Mouse (Mus musculus): ENCODE measurements at regions not wholly inside any gene's neighbourhood (a gene's known extent, or its start where the extent isn't known, plus 50 kb on each side); places are given as distances from the start of the nearest gene placed in this dataset.

- no peak for ATAC-seq
- Histone ChIP-seq H3K36me3 (ENCODE audit: control insufficient read depth, insufficient read depth, low read length) (peaks cover 4% of the 10 kb centered on the region; the same call in 1 of the 2 replicates), H3K9me3 (ENCODE audit: control insufficient read depth, low read length) (no peaks in the 10 kb centered on the region), H3K9ac (ENCODE audit: low read depth, low read length) (no peak overlapping the region), H3K27me3 (replicated peaks; ENCODE audit: control insufficient read depth, insufficient read depth, low read length) (no peaks in the 10 kb centered on the region), H3K4me2 (ENCODE audit: low read length) (no peak overlapping the region), H3K27ac (ENCODE audit: low read depth, low read length) (no peak overlapping the region), H3K4me1 (ENCODE audit: control insufficient read depth, insufficient read depth, low read depth, low read length) (peaks cover 2% of the 10 kb centered on the region; the same call in 1 of the 2 replicates), H3K4me3 (ENCODE audit: low read length) (no peak overlapping the region)
- WGBS: 76% methylated on average over 6 of the region's 6 CpGs
Observed at GRCm38 (mm10) chr10:92106331-92106730, 615.9 kb downstream of the Nedd1 start.

- H3K27me3 ChIP-seq (replicated peaks; ENCODE audit: control insufficient read depth, insufficient read depth, low read length): no peaks in the 10 kb centered on the region
- H3K9me3 ChIP-seq (ENCODE audit: control insufficient read depth, low read length): no peaks in the 10 kb centered on the region
- no peak overlapping the region for H3K4me2 ChIP-seq (ENCODE audit: low read length)
- no peaks in the 10 kb centered on the region for H3K36me3 ChIP-seq (ENCODE audit: control insufficient read depth, insufficient read depth, low read length)
- no peak overlapping the region for H3K9ac ChIP-seq (ENCODE audit: low read depth, low read length)
- WGBS: 45% methylated on average over 9 of the region's 9 CpGs
- peaks cover 2% of the 10 kb centered on the region; the same call in 1 of the 2 replicates for H3K4me1 ChIP-seq (ENCODE audit: control insufficient read depth, insufficient read depth, low read depth, low read length)
- H3K4me3 ChIP-seq (ENCODE audit: low read length): no peak overlapping the region
- ATAC-seq: no peak
- peak overlapping the region; percentile 61 for H3K27ac ChIP-seq (ENCODE audit: low read depth, low read length)
Observed at GRCm38 (mm10) chr10:92103887-92104286, 618.3 kb downstream of the Nedd1 start.

- WGBS: 41% methylated on average over 4 of the region's 4 CpGs
- Histone ChIP-seq H3K4me1 (ENCODE audit: control insufficient read depth, insufficient read depth, low read depth, low read length) (peaks cover 2% of the 10 kb centered on the region; the same call in 1 of the 2 replicates), H3K27me3 (replicated peaks; ENCODE audit: control insufficient read depth, insufficient read depth, low read length) (no peaks in the 10 kb centered on the region), H3K9ac (ENCODE audit: low read depth, low read length) (no peak overlapping the region), H3K36me3 (ENCODE audit: control insufficient read depth, insufficient read depth, low read length) (no peaks in the 10 kb centered on the region), H3K4me2 (ENCODE audit: low read length) (no peak overlapping the region), H3K4me3 (ENCODE audit: low read length) (no peak overlapping the region), H3K27ac (ENCODE audit: low read depth, low read length) (no peak overlapping the region), H3K9me3 (ENCODE audit: control insufficient read depth, low read length) (no peaks in the 10 kb centered on the region)
- ATAC-seq: no peak
Observed at GRCm38 (mm10) chr10:92102755-92103154, 619.5 kb downstream of the Nedd1 start.

GRCm38 (mm10) chr10:92097562-92097961 lies 624.7 kb downstream of the Nedd1 start:
- no peak overlapping the region for H3K27ac ChIP-seq (ENCODE audit: low read depth, low read length)
- no peak overlapping the region for H3K4me2 ChIP-seq (ENCODE audit: low read length)
- ATAC-seq: no peak
- no peaks in the 10 kb centered on the region for H3K27me3 ChIP-seq (replicated peaks; ENCODE audit: control insufficient read depth, insufficient read depth, low read length)
- no peak overlapping the region for H3K9ac ChIP-seq (ENCODE audit: low read depth, low read length)
- H3K9me3 ChIP-seq (ENCODE audit: control insufficient read depth, low read length): no peaks in the 10 kb centered on the region
- no peak overlapping the region for H3K4me3 ChIP-seq (ENCODE audit: low read length)
- 24% methylated on average over 5 of the region's 7 CpGs for WGBS
- H3K36me3 ChIP-seq (ENCODE audit: control insufficient read depth, insufficient read depth, low read length): no peaks in the 10 kb centered on the region
- H3K4me1 ChIP-seq (ENCODE audit: control insufficient read depth, insufficient read depth, low read depth, low read length): no peaks in the 10 kb centered on the region

GRCm38 (mm10) chr10:92097081-92097480 lies 625.1 kb downstream of the Nedd1 start:
- H3K27ac ChIP-seq (ENCODE audit: low read depth, low read length): no peak overlapping the region
- WGBS: 53% methylated on average over 4 of the region's 4 CpGs
- no peak for ATAC-seq
- no peaks in the 10 kb centered on the region for H3K36me3 ChIP-seq (ENCODE audit: control insufficient read depth, insufficient read depth, low read length)
- H3K4me1 ChIP-seq (ENCODE audit: control insufficient read depth, insufficient read depth, low read depth, low read length): no peaks in the 10 kb centered on the region
- no peak overlapping the region for H3K4me2 ChIP-seq (ENCODE audit: low read length)
- no peak overlapping the region for H3K9ac ChIP-seq (ENCODE audit: low read depth, low read length)
- no peak overlapping the region for H3K4me3 ChIP-seq (ENCODE audit: low read length)
- H3K27me3 ChIP-seq (replicated peaks; ENCODE audit: control insufficient read depth, insufficient read depth, low read length): no peaks in the 10 kb centered on the region
- no peaks in the 10 kb centered on the region for H3K9me3 ChIP-seq (ENCODE audit: control insufficient read depth, low read length)

- no peaks in the 10 kb centered on the region for H3K9me3 ChIP-seq (ENCODE audit: control insufficient read depth, low read length)
- no peak overlapping the region for H3K4me2 ChIP-seq (ENCODE audit: low read length)
- H3K27me3 ChIP-seq (replicated peaks; ENCODE audit: control insufficient read depth, insufficient read depth, low read length): no peaks in the 10 kb centered on the region
- no peak overlapping the region; the same call in 1 of the 2 replicates for H3K9ac ChIP-seq (ENCODE audit: low read depth, low read length)
- 0 out of 2 replicates have a peak, but pooled peaks have one; percentile 30 for ATAC-seq
- H3K4me3 ChIP-seq (ENCODE audit: low read length): no peak overlapping the region
- no peaks in the 10 kb centered on the region for H3K4me1 ChIP-seq (ENCODE audit: control insufficient read depth, insufficient read depth, low read depth, low read length)
- no peaks in the 10 kb centered on the region for H3K36me3 ChIP-seq (ENCODE audit: control insufficient read depth, insufficient read depth, low read length)
- WGBS: 34% methylated on average over 9 of the region's 9 CpGs
- H3K27ac ChIP-seq (ENCODE audit: low read depth, low read length): no peak overlapping the region
Observed at GRCm38 (mm10) chr10:92091480-92092395, 630.5 kb downstream of the Nedd1 start.

- Histone ChIP-seq H3K27me3 (replicated peaks; ENCODE audit: control insufficient read depth, insufficient read depth, low read length) (no peaks in the 10 kb centered on the region), H3K4me2 (ENCODE audit: low read length) (no peak overlapping the region), H3K27ac (ENCODE audit: low read depth, low read length) (no peak overlapping the region), H3K9me3 (ENCODE audit: control insufficient read depth, low read length) (no peaks in the 10 kb centered on the region), H3K4me3 (ENCODE audit: low read length) (no peak overlapping the region), H3K9ac (ENCODE audit: low read depth, low read length) (no peak overlapping the region), H3K36me3 (ENCODE audit: control insufficient read depth, insufficient read depth, low read length) (0 out of 2 replicates have a peak, but pooled peaks cover 5% of the 10 kb centered on the region), H3K4me1 (ENCODE audit: control insufficient read depth, insufficient read depth, low read depth, low read length) (peaks cover 6% of the 10 kb centered on the region)
- no peak for ATAC-seq
- WGBS: 85% methylated on average over 4 of the region's 4 CpGs
Observed at GRCm38 (mm10) chr10:92082111-92082510, 640.1 kb downstream of the Nedd1 start.

- Histone ChIP-seq H3K4me1 (ENCODE audit: control insufficient read depth, insufficient read depth, low read depth, low read length) (peaks cover 10% of the 10 kb centered on the region), H3K4me3 (ENCODE audit: low read length) (no peak overlapping the region), H3K9me3 (ENCODE audit: control insufficient read depth, low read length) (no peaks in the 10 kb centered on the region), H3K9ac (ENCODE audit: low read depth, low read length) (no peak overlapping the region), H3K4me2 (ENCODE audit: low read length) (no peak overlapping the region), H3K27ac (ENCODE audit: low read depth, low read length) (no peak overlapping the region), H3K36me3 (ENCODE audit: control insufficient read depth, insufficient read depth, low read length) (0 out of 2 replicates have a peak, but pooled peaks cover 5% of the 10 kb centered on the region), H3K27me3 (replicated peaks; ENCODE audit: control insufficient read depth, insufficient read depth, low read length) (no peaks in the 10 kb centered on the region)
- ATAC-seq: peak; percentile 50; the same call in 1 of the 2 replicates
- 24% methylated on average over 1 of the region's 1 CpGs for WGBS
Observed at GRCm38 (mm10) chr10:92081199-92081598, 641.0 kb downstream of the Nedd1 start.

- H3K27ac ChIP-seq (ENCODE audit: low read depth, low read length): no peak overlapping the region
- no peak overlapping the region for H3K9ac ChIP-seq (ENCODE audit: low read depth, low read length)
Observed at GRCm38 (mm10) chr10:92079421-92079820, 642.8 kb downstream of the Nedd1 start.

More at GRCm38 (mm10) chr10:92079421-92079820, 642.8 kb downstream of the Nedd1 start:
- ATAC-seq: no peak
- peaks cover 19% of the 10 kb centered on the region for H3K4me1 ChIP-seq (ENCODE audit: control insufficient read depth, insufficient read depth, low read depth, low read length)
- H3K4me2 ChIP-seq (ENCODE audit: low read length): no peak overlapping the region
- no peak overlapping the region for H3K4me3 ChIP-seq (ENCODE audit: low read length)
- WGBS: 17% methylated on average over 4 of the region's 4 CpGs
- no peaks in the 10 kb centered on the region for H3K27me3 ChIP-seq (replicated peaks; ENCODE audit: control insufficient read depth, insufficient read depth, low read length)
- H3K9me3 ChIP-seq (ENCODE audit: control insufficient read depth, low read length): no peaks in the 10 kb centered on the region
- 0 out of 2 replicates have a peak, but pooled peaks cover 5% of the 10 kb centered on the region for H3K36me3 ChIP-seq (ENCODE audit: control insufficient read depth, insufficient read depth, low read length)

Measured in hindbrain, embryonic 16.5 days (tissue).